Mouse (Mus musculus) kidney, adult 2 months (tissue): ENCODE data around the gene Slc4a4.

Experiments used
- CTCF ChIP-seq: fragments of 200-500 bp; conservative IDR thresholded peaks from 2 replicates; pipeline ENCODE4 v1.5.1; 2011; ENCODE audit warnings: low read depth, mild to moderate bottlenecking, control low read depth, low read length, moderate library complexity, mixed read lengths; ENCODE audit not compliant: insufficient read depth, insufficient read length
- POLR2A ChIP-seq: fragments of 200-500 bp; IDR thresholded peaks from one replicate; pipeline ENCODE4 v1.6.1; 2011; ENCODE audit warnings: low read depth, low read length, control low read depth

DNA sequence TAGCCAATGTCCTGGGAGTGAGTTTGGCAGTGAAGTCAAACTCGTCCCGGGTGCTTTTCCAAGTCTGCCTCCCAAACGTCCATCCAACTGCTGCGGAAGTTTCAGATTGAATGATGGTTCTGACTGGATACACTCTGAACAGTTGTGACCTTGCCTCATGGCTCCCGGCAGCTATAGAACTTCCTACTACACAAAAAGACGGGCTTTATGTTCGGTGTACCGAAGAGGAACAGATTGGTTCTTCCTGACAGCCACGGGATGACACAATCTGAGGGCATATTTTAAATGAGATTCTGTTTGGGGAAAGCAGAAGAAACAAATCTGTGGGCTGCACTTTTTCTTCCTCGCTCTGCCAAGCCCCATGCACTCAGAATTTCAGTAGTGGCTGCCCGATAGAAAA is 201.8 kb downstream of the Slc4a4 start:
- TF ChIP-seq CTCF, result no peak
- TF ChIP-seq POLR2A, result no peak
